Mouse (Mus musculus) sigmoid colon, adult 10 weeks (tissue): ENCODE data around the gene Ucp3. TPM values are rescaled to one million over a fixed set of nuclear protein-coding genes. Genes with fewer than 3 reads are reported as not detected.

Source experiments
- polyA plus RNA-seq: library from polyadenylated mRNA; stranded (reverse); fragments of 350-450 nt; fragmentation: Illumina TruSeq; extraction: RNeasy Lipid Tissue Mini Kit (QIAGEN cat#74804); gene quantifications from one replicate; pipeline ENCODE4 v1.2.3, GENCODE M21; 2014; ENCODE audit warnings: low read depth, low replicate concordance

The Ucp3 gene
- polyA plus RNA-seq = 0.16 TPM

DNA sequence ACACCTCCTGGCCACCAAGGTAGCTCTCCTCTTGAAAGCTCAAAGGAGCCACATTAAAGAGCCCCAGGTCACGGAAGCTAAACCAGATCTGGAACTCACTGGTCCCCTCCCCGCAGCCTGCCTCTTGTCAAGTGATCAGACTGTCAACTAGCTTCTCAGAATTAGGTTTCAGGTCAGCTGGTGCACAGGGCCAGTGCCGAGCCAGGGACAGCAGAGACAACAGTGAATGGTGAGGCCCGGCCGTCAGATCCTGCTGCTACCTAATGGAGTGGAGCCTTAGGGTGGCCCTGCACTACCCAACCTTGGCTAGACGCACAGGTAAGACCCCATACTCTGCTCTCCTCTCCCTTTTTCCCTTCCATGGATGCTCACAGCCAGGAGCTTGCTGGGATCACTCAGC lies at the start of gene Ucp3:
Gene Ucp3, plus strand, starts transcription at position 214 of the 400 bp plus-strand sequence.

DNA sequence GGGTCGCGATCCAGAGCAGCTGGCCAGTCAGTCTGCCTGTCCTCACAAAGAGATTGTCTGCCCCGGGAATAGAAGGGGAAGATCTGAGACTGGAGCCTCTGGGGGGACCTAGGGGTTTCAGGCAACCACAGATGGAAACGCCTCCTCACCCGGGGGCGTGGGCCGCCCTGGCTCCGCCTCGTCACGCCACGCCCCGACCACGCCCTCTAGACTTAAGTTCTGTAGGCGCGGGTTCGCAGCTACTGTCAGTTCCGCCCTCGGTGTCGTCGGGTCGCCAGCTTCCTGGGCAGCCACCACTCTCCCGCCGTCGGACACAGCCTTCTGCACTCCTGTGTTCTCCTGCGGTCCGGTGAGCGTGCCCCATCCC lies 20.3 kb downstream of the Ucp3 start, which contains the start of gene Ucp2:
Gene Ucp2, plus strand, starts transcription at position 221 of the 367 bp plus-strand sequence.

DNA sequence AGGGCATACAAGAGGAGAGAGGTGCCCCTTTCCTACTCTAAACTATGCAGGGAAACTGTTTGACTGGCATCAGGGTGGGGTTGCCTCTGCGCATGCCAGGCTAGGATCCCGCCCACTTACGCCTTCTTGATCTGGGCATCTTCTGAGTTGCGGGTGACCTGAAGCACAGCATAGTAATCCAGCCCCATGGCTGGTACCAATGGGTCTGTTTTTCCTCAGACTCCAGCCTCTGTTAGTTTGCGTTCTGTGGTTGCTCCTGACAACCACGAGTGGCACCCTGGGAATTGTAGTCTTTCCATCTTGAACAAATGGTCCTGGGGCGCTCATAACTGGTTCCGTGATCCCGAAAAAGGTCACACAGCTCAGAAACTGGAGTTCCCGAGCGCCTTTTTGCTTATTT lies 41.8 kb downstream of the Ucp3 start, which contains the start of gene Dnajb13:
Gene Dnajb13, minus strand, starts transcription at position 388 of the 400 bp plus-strand sequence.

Other genes with a start within 250 kb of the Ucp3 start
- gene Pgm2l1, start 245.6 kb upstream of the Ucp3 start, polyA plus RNA-seq = 24.8 TPM
- gene P4ha3, start 187.5 kb upstream of the Ucp3 start, polyA plus RNA-seq = 1.6 TPM
- 23.2 TPM for gene C2cd3, start 100.8 kb upstream of the Ucp3 start, polyA plus RNA-seq
- 63.2 TPM for gene Ppme1, start 100.7 kb upstream of the Ucp3 start, polyA plus RNA-seq
- 20.9 TPM for gene Ucp2, start 20.3 kb downstream of the Ucp3 start, polyA plus RNA-seq
- gene Dnajb13, start 42.0 kb downstream of the Ucp3 start, polyA plus RNA-seq = not detected
- gene Coa4, start 64.1 kb downstream of the Ucp3 start, polyA plus RNA-seq = 33.6 TPM
- 465 TPM for gene Rab6a, start 134.4 kb downstream of the Ucp3 start, polyA plus RNA-seq
- gene Mrpl48, start 135.3 kb downstream of the Ucp3 start, polyA plus RNA-seq = 59.9 TPM
- gene Plekhb1, start 189.4 kb downstream of the Ucp3 start, polyA plus RNA-seq = 8.8 TPM
- gene Fam168a, start 233.6 kb downstream of the Ucp3 start, polyA plus RNA-seq = 16.7 TPM